In genomic region chr11:118488907-118489270, GRCm38 (mm10) we compare ENCODE assay signal across 17 mouse cellular contexts. TPM values are rescaled to one million over a fixed set of nuclear protein-coding genes. Genes with fewer than 3 reads are reported as not detected.
DNase-seq lines count a peak whose midpoint lies in the region; ATAC-seq and TF ChIP-seq lines count a peak whose summit lies in the region.
"Had no signal": no experiment of that assay in that cellular context is flagged by ENCODE, and none has a peak within 500 bp of the region (broad histone marks: within the 10 kb centered on the region; RNA-seq: fewer than 3 reads in every experiment).

No protein-coding gene starts in this region.

- H3K27ac ChIP-seq in hindbrain, embryonic 12.5 days: peak overlapping the region; percentile 70
- H3K27ac ChIP-seq in hindbrain, embryonic 10.5 days: no peak overlapping the region
- peak overlapping the region; percentile 23; the same call in 1 of the 2 replicates for H3K27ac ChIP-seq in neural tube, embryonic 11.5 days (ENCODE audit: low read depth, low read length)
- 0 out of 2 replicates have a peak overlapping the region, but pooled peaks have one; percentile 8 for H3K27ac ChIP-seq in limb, embryonic 14.5 days (replicated peaks; ENCODE audit: low read depth, low read length)
- H3K27ac ChIP-seq: heart, adult 2 months; heart, embryonic 15.5 days; midbrain, embryonic 12.5 days had no signal

- H3K4me2 ChIP-seq in hindbrain, embryonic 12.5 days (replicated peaks): no peak overlapping the region
- no peak overlapping the region for H3K4me2 ChIP-seq in neural tube, embryonic 11.5 days (ENCODE audit: low read depth)
- H3K4me2 ChIP-seq in limb, embryonic 14.5 days (replicated peaks; ENCODE audit: low read depth, low read length, severe bottlenecking): no peak overlapping the region
- H3K4me2 ChIP-seq: heart, embryonic 15.5 days; liver, embryonic 11.5 days; midbrain, embryonic 12.5 days had no signal

- H3K9ac ChIP-seq in hindbrain, embryonic 12.5 days: no peak overlapping the region
- H3K9ac ChIP-seq in neural tube, embryonic 11.5 days (ENCODE audit: low read length): no peak overlapping the region
- 0 out of 2 replicates have a peak overlapping the region, but pooled peaks have one; percentile 7 for H3K9ac ChIP-seq in limb, embryonic 14.5 days (ENCODE audit: low read depth, low read length, severe bottlenecking)
- H3K9ac ChIP-seq: heart, embryonic 15.5 days; midbrain, embryonic 12.5 days had no signal

- no peak overlapping the region for H3K4me3 ChIP-seq in hindbrain, embryonic 12.5 days
- H3K4me3 ChIP-seq in hindbrain, embryonic 10.5 days: no peak overlapping the region
- no peak overlapping the region for H3K4me3 ChIP-seq in neural tube, embryonic 11.5 days (ENCODE audit: low read depth, low read length)
- H3K4me3 ChIP-seq in limb, embryonic 14.5 days (replicated peaks; ENCODE audit: low read length): no peak overlapping the region
- H3K4me3 ChIP-seq: heart, adult 2 months; heart, embryonic 15.5 days; midbrain, embryonic 12.5 days had no signal

- H3K4me1 ChIP-seq in hindbrain, embryonic 12.5 days: peaks cover 27% of the 10 kb centered on the region
- peaks cover 63% of the 10 kb centered on the region for H3K4me1 ChIP-seq in hindbrain, embryonic 10.5 days (replicated peaks)
- peaks cover 13% of the 10 kb centered on the region; the same call in 1 of the 2 replicates for H3K4me1 ChIP-seq in neural tube, embryonic 11.5 days (ENCODE audit: control insufficient read depth, insufficient read depth, low read length)
- peaks cover 15% of the 10 kb centered on the region for H3K4me1 ChIP-seq in limb, embryonic 14.5 days (ENCODE audit: control insufficient read depth, insufficient read depth, low read length)

- no peak for TF ChIP-seq POLR2A in limb, embryonic 14.5 days (IDR thresholded peaks at IDR 0.05; ENCODE audit: borderline replicate concordance, extremely low read depth, insufficient read depth, insufficient read length)

- no peak for DNase-seq in hindbrain, embryonic 10.5 days (ENCODE audit: low spot score)
- no peak for DNase-seq in neural tube, embryonic 11.5 days (ENCODE audit: low spot score)
- DNase-seq in neural tube, embryonic 10.5 days (ENCODE audit: extremely low spot score, low spot score): no peak
- DNase-seq in limb, embryonic 14.5 days (ENCODE audit: low spot score): no peak
- DNase-seq in natural killer cell, adult 2 months (ENCODE audit: low spot score in 2 of 2): no peak
- DNase-seq in adrenal gland, adult 8-10 months: no peak
- DNase-seq: adrenal gland, postnatal 36 days; cerebellum, adult 9-10 months; gastrocnemius, postnatal 10 days; heart, adult 2 months; kidney, adult 9 months; lung, adult 2 months; lung, postnatal 4 days had no signal

- no peak for ATAC-seq in hindbrain, embryonic 12.5 days (ENCODE audit: low FRiP score)
- no peak for ATAC-seq in neural tube, embryonic 11.5 days (ENCODE audit: insufficient read depth, low FRiP score, low TSS enrichment)
- no peak for ATAC-seq in limb, embryonic 14.5 days (ENCODE audit: low FRiP score, low read depth)

- no peaks in the 10 kb centered on the region for H3K9me3 ChIP-seq in hindbrain, embryonic 12.5 days (replicated peaks)
- H3K9me3 ChIP-seq in hindbrain, embryonic 10.5 days: no peaks in the 10 kb centered on the region
- no peaks in the 10 kb centered on the region for H3K9me3 ChIP-seq in neural tube, embryonic 11.5 days (ENCODE audit: control insufficient read depth, low read length)
- H3K9me3 ChIP-seq in limb, embryonic 14.5 days (ENCODE audit: control insufficient read depth, low read length): no peaks in the 10 kb centered on the region
- H3K9me3 ChIP-seq: heart, embryonic 15.5 days; midbrain, embryonic 12.5 days had no signal

- 72% methylated on average over 12 of the region's 12 CpGs for WGBS in hindbrain, embryonic 12.5 days
- 90% methylated on average over 12 of the region's 12 CpGs for WGBS in hindbrain, embryonic 10.5 days
- 70% methylated on average over 12 of the region's 12 CpGs for WGBS in neural tube, embryonic 11.5 days
- WGBS in limb, embryonic 14.5 days: 42% methylated on average over 12 of the region's 12 CpGs

- H3K36me3 ChIP-seq in hindbrain, embryonic 12.5 days: 0 out of 2 replicates have a peak, but pooled peaks cover 13% of the 10 kb centered on the region
- H3K36me3 ChIP-seq in hindbrain, embryonic 10.5 days: peaks cover 34% of the 10 kb centered on the region
- H3K36me3 ChIP-seq in neural tube, embryonic 11.5 days (ENCODE audit: control insufficient read depth, insufficient read depth, low read length): no peaks in the 10 kb centered on the region
- peaks cover 14% of the 10 kb centered on the region for H3K36me3 ChIP-seq in limb, embryonic 14.5 days (ENCODE audit: control insufficient read depth, insufficient read depth, low read length)
- H3K36me3 ChIP-seq: heart, embryonic 15.5 days had no signal

- peaks cover 13% of the 10 kb centered on the region; the same call in 1 of the 2 replicates for H3K27me3 ChIP-seq in hindbrain, embryonic 12.5 days
- H3K27me3 ChIP-seq in hindbrain, embryonic 10.5 days (ENCODE audit: insufficient read depth, poor library complexity, severe bottlenecking): peaks cover 22% of the 10 kb centered on the region
- H3K27me3 ChIP-seq in neural tube, embryonic 11.5 days (ENCODE audit: control insufficient read depth, insufficient read depth, low read length): no peaks in the 10 kb centered on the region
- H3K27me3 ChIP-seq in limb, embryonic 14.5 days (ENCODE audit: control insufficient read depth, insufficient read depth, low read length): no peaks in the 10 kb centered on the region

RNA-seq across cellular contexts. Expression of gene Engase, which starts 12.3 kb away (rescaled TPM):
- polyA plus RNA-seq in hindbrain, embryonic 12.5 days (2016; fragmentation: Nextera tagmentation; extraction: Ambion mirVana): 7.1 and 7.2 TPM in 2 replicates
- polyA plus RNA-seq in hindbrain, embryonic 10.5 days (2016; fragmentation: Nextera tagmentation; extraction: Ambion mirVana): 8.7 and 8.9 TPM in 2 replicates
- 6.9 and 7.0 TPM in 2 replicates for polyA plus RNA-seq in neural tube, embryonic 11.5 days (2014; fragmentation: Nextera tagmentation; extraction: Ambion mirVana)
- 7.9 and 9.6 TPM in 2 replicates for polyA plus RNA-seq in limb, embryonic 14.5 days (2012; rRNA removed)
- 4.5 and 7.9 TPM in 2 replicates for polyA plus RNA-seq in limb, embryonic 14.5 days (2014; fragmentation: Nextera tagmentation; extraction: Ambion mirVana)
- total RNA-seq in adrenal gland, adult 8-10 months (2022): 10 to 100 TPM; 21.9 to 25.7 (median 24.0) TPM
